Mouse (Mus musculus) splenic B cell, adult 2 months (primary cell): ENCODE results near the gene Dnmbp.

ENCODE experiments used
- DNase-seq: peaks from one replicate; pipeline ENCODE4 v3.0.0-alpha.2; 2011; ENCODE audit warnings: low read depth, low spot score
- H3K27me3 ChIP-seq: 2 replicates; pipeline ENCODE4 v1.6.1; 2012; ENCODE audit warnings: mild to moderate bottlenecking, low read length, moderate library complexity, mixed read lengths; ENCODE audit not compliant: control insufficient read depth, poor library complexity, insufficient read depth, severe bottlenecking
- H3K36me3 ChIP-seq: 2 replicates; pipeline ENCODE4 v1.6.1; 2012; ENCODE audit warnings: mild to moderate bottlenecking, low read length, moderate library complexity, mixed read lengths; ENCODE audit not compliant: control insufficient read depth, poor library complexity, insufficient read depth, severe bottlenecking

Dnmbp gene

GRCm38 (mm10) chr19:43939769-43940689 is at the start of gene Dnmbp:
Gene Dnmbp, minus strand, starts transcription at chr19:43940191.
- DNase-seq: peak; percentile 86
- Histone ChIP-seq H3K36me3 (no peaks in the 10 kb centered on the region), H3K27me3 (no peaks in the 10 kb centered on the region)

DNA sequence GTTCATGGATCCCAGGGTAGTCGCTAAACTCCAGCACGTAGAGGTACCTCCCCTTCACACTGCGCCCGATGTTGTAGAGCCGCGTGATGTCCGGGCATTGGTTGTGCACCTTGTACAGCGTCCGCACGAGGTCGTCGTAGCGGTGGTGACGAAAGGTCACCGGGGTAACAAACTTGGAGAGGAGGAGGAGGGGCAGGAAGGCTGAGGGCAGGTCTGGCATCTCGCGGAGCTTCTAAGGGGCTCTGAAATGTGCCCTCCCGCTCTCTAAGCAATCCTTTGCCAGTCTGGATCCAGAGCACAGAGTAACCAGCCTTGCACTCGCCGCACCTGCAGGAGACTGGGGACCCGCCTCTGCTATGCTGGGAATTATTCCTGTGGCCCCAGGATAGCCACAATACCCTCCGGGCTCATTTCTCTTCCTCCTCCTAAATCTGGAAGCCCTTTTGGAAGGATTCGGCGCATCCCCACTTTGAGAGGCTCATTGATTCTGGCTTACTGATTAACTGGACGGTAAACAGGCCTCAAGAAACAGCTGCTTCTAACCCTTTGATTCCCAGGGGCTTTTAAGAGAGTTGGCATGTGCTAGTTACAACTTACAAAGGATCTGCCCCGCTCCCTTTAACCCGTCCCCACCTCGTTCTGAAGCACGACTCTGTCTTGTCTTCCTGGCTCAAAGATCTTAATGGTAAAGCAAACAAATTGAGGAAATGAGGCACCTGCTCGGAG is 46.2 kb upstream of the Dnmbp start, which contains the start of gene Cpn1:
Gene Cpn1, minus strand, starts transcription at position 488 of the 726 bp plus-strand sequence.
- Histone ChIP-seq H3K27me3 (no peaks in the 10 kb centered on the region), H3K36me3 (no peaks in the 10 kb centered on the region)
- DNase-seq: no peak

DNA sequence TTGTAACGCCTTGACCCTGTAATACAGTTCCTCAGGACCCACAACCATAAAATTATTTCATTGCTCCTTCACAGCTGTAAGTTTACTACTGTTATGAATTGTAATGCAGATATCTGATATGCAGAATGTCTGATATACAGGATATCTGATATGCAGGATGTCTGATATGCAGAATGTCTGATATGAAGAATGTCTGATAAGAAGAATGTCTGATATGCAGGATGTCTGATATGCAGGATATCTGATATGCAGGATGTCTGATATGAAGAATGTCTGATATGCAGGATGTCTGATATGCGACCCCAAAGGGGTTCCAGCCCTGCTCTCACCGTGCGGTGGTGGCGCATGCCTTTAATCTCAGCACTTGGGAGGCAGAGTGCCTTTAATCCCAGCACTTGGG is 42.0 kb upstream of the Dnmbp start:
- no peaks in the 10 kb centered on the region for H3K36me3 ChIP-seq
- no peak for DNase-seq
- no peaks in the 10 kb centered on the region for H3K27me3 ChIP-seq

DNA sequence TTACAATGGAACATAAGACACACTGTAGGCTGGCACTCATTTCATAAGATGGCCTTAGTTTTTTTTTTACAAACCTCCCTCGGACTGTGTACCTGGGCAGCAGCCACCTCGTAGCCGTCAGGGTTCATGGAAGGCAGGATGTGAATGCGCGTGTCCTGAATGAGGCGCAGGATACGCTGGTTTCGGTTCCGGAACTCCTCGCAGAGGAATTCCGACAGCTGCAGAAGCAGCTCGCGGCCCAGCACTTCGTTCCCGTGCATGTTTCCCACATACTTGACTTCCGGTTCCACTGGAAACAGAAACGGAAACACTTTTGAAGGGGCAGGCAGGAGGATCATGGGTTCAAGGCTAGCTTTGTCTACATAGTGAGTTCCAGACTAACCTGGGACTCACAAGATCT is 40.7 kb upstream of the Dnmbp start:
- Histone ChIP-seq H3K36me3 (no peaks in the 10 kb centered on the region), H3K27me3 (no peaks in the 10 kb centered on the region)
- DNase-seq: no peak

DNA sequence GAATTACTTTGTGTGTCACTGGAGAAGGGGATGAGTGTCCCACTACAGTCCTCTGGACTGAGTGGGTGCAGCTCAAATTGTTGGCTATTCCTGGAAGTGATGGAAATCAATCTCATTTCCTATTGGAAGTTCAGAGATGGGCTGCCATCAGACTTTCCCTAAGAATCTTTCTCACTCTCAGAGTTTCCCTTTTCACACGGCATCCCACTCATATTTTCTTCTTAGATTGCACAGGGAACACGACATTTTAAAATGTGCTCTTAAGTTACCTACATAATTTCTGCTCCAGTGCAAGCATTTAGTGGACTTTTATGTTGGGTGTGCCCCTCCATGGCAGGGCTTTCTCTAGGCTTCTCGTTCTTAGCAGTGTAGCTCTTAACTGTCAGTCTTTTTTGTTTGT is 37.8 kb upstream of the Dnmbp start:
- DNase-seq: no peak
- no peaks in the 10 kb centered on the region for H3K27me3 ChIP-seq
- no peaks in the 10 kb centered on the region for H3K36me3 ChIP-seq

DNA sequence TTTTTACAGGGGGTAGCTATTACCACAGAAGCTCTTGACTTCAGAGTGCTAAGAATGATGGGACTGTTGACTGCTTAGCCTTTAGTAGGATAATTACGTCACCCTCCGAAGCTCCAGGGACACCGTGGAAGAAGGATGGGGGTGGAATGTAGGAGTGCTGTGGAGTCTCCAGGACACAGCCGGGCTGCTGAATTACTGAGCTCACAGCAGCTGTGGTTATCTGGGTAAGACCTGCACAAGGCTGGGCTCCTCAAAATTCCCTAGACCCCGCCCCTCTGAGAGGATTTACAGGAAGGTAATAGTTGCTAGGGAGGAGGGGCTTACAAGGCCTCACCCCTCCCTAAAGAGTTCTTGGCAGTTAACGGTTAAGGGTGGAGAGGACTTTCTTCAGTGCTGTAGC is 36.7 kb upstream of the Dnmbp start:
- Histone ChIP-seq H3K36me3 (no peaks in the 10 kb centered on the region), H3K27me3 (no peaks in the 10 kb centered on the region)
- DNase-seq: no peak

DNA sequence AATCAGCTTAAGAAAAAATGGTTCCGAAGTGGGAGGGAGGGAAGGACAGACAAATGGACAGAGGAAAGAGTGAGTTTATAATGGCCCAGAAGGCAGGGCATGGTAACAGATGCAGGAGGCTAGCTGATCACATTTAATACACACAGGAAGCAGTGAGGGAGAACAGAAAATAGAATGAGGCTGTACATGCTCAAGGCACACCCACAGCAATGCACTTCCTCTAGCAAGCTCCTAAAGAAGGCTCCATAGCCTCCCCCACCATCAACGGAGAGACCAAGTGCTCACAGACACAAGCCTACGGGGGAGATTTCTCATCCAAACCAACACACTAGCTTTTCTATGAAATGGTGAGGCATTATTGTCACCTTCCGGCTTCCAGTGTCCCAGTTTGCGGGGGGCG is 34.2 kb upstream of the Dnmbp start:
- DNase-seq: no peak

GRCm38 (mm10) chr19:43973711-43974110 is 33.7 kb upstream of the Dnmbp start:
- DNase-seq: no peak
- Histone ChIP-seq H3K27me3 (no peaks in the 10 kb centered on the region), H3K36me3 (no peaks in the 10 kb centered on the region)

More for the DNA sequence above, 34.2 kb upstream of the Dnmbp start:
- H3K27me3 ChIP-seq: no peaks in the 10 kb centered on the region
- no peaks in the 10 kb centered on the region for H3K36me3 ChIP-seq

GRCm38 (mm10) chr19:43972129-43972528 is 32.1 kb upstream of the Dnmbp start:
- DNase-seq: no peak

DNA sequence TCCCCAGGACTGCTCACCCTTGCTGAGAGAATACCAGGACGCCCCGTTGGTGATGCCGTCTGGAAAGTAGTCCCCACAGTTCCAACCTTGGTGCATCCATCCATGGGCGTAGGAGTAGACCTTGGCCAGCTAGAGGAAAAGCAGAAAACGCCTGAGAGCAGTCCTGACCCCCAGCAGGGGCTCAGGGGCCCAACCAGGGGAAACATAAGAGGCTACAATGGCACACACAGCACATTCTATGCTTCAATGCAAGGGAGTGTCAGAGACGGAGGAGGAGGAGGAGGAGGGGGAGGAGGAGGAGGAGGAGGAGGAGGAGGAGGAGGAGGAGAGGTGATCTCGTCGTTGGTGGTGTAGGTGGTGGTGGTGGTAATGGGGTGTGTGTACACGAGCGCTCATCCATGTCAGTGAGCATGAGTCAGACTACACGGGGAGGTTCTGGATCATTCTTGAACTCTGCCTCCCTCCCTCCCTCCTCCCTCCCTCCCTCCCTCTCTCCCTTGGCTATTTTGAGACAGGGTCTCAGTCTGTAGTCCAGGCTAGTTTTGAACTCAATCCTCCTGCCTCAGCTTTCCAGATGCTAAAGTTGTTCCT is 28.5 kb upstream of the Dnmbp start:
- no peak for DNase-seq
- no peaks in the 10 kb centered on the region for H3K36me3 ChIP-seq
- no peaks in the 10 kb centered on the region for H3K27me3 ChIP-seq

More at GRCm38 (mm10) chr19:43972129-43972528, 32.1 kb upstream of the Dnmbp start:
- H3K36me3 ChIP-seq: no peaks in the 10 kb centered on the region
- H3K27me3 ChIP-seq: no peaks in the 10 kb centered on the region

DNA sequence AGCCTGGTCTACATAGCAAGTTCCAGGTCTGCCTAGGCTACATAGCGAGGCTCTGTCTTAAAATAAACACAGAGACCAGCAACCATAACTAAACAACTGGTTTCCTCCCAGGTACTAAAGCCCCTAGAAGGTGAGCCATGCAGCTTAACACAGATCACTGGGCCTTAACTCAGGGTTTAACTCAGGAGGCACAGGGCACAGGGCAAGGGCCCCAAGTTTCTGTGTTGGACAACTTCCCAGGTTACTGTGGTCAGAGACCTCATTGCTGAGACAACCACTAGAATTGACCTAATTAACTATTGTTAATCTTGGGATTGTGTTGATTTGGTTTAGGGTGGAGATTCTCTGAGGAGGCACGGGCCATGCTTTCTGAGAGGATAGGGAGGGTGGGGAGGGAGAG is 26.5 kb upstream of the Dnmbp start:
- no peaks in the 10 kb centered on the region for H3K36me3 ChIP-seq
- DNase-seq: no peak
- no peaks in the 10 kb centered on the region for H3K27me3 ChIP-seq

DNA sequence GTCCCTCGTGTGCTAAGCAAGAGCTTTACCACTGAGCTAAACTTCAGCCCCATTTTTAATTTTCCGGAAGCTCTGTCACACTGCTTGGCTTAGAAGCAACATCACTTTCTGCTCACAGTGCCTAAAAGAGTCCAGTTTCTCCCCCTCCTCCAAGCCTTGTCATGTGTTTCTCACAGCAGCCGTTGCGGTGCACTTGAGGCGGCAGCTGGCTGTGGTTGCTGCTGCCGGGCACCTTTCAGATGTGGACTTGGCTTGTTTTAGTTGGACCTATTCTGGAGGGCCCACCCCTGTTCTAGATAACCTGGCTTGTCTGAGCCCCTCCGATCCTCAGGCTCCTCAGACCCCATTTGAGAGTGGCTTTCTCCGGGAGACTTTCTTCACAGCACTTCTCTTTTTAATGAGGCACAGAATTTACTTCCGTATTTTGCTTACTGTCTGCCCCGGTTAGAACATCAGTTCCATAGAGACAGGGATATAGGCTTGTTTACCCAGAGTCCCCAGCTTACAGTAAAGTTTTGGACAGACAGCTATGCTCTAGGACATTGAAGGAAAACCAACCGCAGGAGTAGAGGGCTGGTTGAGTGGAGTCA is 25.6 kb upstream of the Dnmbp start:
- H3K36me3 ChIP-seq: no peaks in the 10 kb centered on the region
- DNase-seq: peak; percentile 41
- no peaks in the 10 kb centered on the region for H3K27me3 ChIP-seq

DNA sequence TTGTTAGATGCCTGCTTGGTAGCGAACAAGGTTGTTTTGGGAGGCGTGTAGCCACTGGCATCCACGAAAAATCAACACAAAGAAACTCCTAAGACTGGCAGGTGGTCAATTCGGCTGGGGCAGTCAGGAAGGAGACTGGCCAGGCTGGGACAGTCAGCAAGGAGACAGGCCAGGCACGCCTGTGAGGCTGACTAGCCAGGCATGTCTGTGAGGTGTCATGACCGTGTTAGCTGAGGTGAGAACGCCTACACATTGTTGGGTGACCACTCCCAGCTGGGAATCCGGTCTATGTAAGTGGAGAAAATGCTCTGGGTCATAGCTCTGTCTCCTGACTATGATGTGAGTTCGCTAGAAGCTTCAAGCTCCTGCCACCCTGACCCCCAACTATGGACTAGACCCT is 22.8 kb upstream of the Dnmbp start:
- Histone ChIP-seq H3K36me3 (no peaks in the 10 kb centered on the region), H3K27me3 (no peaks in the 10 kb centered on the region)
- no peak for DNase-seq

DNA sequence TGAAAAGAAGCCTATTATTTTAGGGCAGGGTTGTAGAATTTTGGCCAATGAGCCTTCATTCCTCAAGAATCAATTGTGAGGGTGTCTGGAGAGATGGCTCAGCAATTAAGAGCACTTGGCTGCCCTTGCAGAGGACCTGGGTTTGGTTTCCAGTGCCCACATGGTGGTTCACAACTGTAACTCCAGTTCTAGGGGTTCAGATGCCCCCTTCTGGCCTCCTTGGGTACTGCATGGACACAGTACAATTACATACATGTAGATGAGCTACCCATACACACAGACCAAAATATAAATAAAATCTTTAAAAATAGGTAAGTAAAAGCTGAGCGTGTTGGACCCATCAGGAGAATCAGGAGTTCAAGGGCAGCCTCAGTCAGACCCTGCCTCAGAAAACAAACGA is 21.2 kb upstream of the Dnmbp start:
- Histone ChIP-seq H3K36me3 (no peaks in the 10 kb centered on the region), H3K27me3 (no peaks in the 10 kb centered on the region)
- peak; percentile 61 for DNase-seq
